Comparison of ENCODE assay signal across 14 mouse cellular contexts in the genomic region with DNA sequence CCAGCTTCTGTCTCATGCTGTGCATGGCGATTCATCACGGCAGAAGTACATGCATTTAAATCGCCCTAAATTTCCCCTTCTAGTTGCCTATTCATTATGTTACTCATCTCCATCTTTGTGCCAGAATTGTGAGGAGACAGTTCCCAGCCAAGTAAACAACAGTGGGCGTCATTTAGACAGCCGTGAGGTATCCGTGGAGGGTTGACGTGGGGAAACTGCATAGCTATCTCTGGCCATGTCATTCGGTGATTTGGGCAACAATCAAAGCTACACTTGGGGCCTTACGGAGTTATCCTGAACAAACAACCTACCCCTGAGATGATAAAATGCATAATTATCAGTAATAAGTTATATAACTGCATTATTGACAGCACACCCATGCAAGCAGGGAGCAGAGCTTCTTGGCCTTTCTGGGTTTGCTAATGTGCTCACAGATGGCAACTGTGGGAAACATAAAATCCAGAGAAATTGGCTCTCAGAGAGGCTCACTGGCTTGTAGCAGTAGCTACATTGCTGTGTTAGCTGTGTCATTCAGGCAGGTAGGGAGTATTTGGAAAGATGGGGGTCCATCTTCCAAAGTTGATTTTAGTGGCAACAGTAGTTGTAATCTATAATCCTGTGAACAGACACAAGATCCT. TPM values are rescaled to one million over a fixed set of nuclear protein-coding genes. Genes with fewer than 3 reads are reported as not detected.
DNase-seq lines count a peak whose midpoint lies in the region; TF ChIP-seq lines count a peak whose summit lies in the region.
"Had no signal": no experiment of that assay in that cellular context is flagged by ENCODE, and none has a peak within 500 bp of the region (broad histone marks: within the 10 kb centered on the region; RNA-seq: fewer than 3 reads in every experiment).

No protein-coding gene starts in this region.

- intact Hi-C loops in left cerebral cortex, adult 2 months (cut with DNase I), result loop anchor here (1.0 to 5.0 kb wide), 4 partner anchors 87 to 510 kb away; partner anchors contain the start of gene Rgs7

- no peak for TF ChIP-seq POLR2A in brain, embryonic 14.5 days (IDR thresholded peaks at IDR 0.05; ENCODE audit: borderline replicate concordance, extremely low read depth, insufficient read depth, insufficient read length, poor library complexity, severe bottlenecking)

- no peak overlapping the region for H3K4me3 ChIP-seq in left cerebral cortex, adult 2 months
- H3K4me3 ChIP-seq: embryonic facial prominence, embryonic 12.5 days; heart, embryonic 15.5 days; hindbrain, embryonic 15.5 days; kidney, embryonic 15.5 days; megakaryocyte, embryonic 14.5 days had no signal

- H3K27ac ChIP-seq in left cerebral cortex, adult 2 months, result peak overlapping the region; percentile 28; the same call in 1 of the 2 replicates
- H3K27ac ChIP-seq: embryonic facial prominence, embryonic 12.5 days; heart, embryonic 15.5 days; hindbrain, embryonic 15.5 days; kidney, embryonic 15.5 days had no signal

- DNase-seq in frontal cortex, postnatal 36 days (ENCODE audit: low spot score in 2 of 2), result peak; percentile 35 to 44
- no peak for DNase-seq in frontal cortex, postnatal 14 days (ENCODE audit: low spot score in 2 of 2)
- DNase-seq in brain, embryonic 14.5 days (ENCODE audit: low read depth), result peak; percentile 7
- DNase-seq in cerebellum, adult 9-11 months, result peak; percentile 49
- DNase-seq in left cerebral cortex, adult 2 months (ENCODE audit: extremely low spot score in 1 of 2, low spot score in 2 of 2), result peak in 1 of 2 experiments; percentile 21
- DNase-seq in gastrocnemius, postnatal 10 days, result no peak
- no peak for DNase-seq in heart, adult 9 months (ENCODE audit: low spot score in 2 of 2)
- no peak for DNase-seq in testis, postnatal 14 days (ENCODE audit: low spot score)
- DNase-seq: liver, postnatal 0 days had no signal

- no peak for TF ChIP-seq CTCF in brain, embryonic 14.5 days (IDR thresholded peaks at IDR 0.05; ENCODE audit: borderline replicate concordance, extremely low read depth, insufficient read depth, insufficient read length)
- TF ChIP-seq CTCF in left cerebral cortex, adult 2 months (IDR thresholded peaks at IDR 0.05), result no peak

RNA-seq across cellular contexts. Expression of gene Kmo, which starts 40.5 kb away (rescaled TPM):
- polyA plus RNA-seq in brain, embryonic 14.5 days (2012; rRNA removed), result 0.06 and 0.08 TPM in 2 replicates
- total RNA-seq in left cerebral cortex, adult 2 months (2021), result under 1 TPM in 1 of 2 experiments, not detected in 1; 0.14 TPM
- under 1 TPM; 0.25 to 0.28 TPM for total RNA-seq in gastrocnemius, postnatal 10 days (2021)
- polyA plus RNA-seq: hindbrain, embryonic 15.5 days had no signal

RNA-seq across cellular contexts. Expression of gene Fh1, which starts 45.7 kb away (rescaled TPM):
- polyA plus RNA-seq in brain, embryonic 14.5 days (2012; rRNA removed), result 61.7 and 62.5 TPM in 2 replicates
- total RNA-seq in left cerebral cortex, adult 2 months (2021), result 10 to 100 TPM; 66.7 to 82.2 TPM
- total RNA-seq in gastrocnemius, postnatal 10 days (2021), result 100 to 1,000 TPM; 218 to 258 TPM

Comparison
In these comparisons a context has a peak if more than half of its experiments do, and no peak if none do; other contexts are left out.
1. DNase-seq: peak in frontal cortex, postnatal 36 days (2 of 2), brain, embryonic 14.5 days (single experiment) and cerebellum, adult 9-11 months (single experiment); none in frontal cortex, postnatal 14 days (0 of 2), gastrocnemius, postnatal 10 days (single experiment), heart, adult 9 months (0 of 2) and testis, postnatal 14 days (single experiment).